Mouse (Mus musculus): ENCODE results near the gene Xbp1. TPM values are rescaled to one million over a fixed set of nuclear protein-coding genes. Genes with fewer than 3 reads are reported as not detected.

Gene Xbp1
- polyA plus RNA-seq, 1 experiment, result 62.4 TPM

GRCm38 (mm10) chr11:5526573-5527439 lies 6.3 kb downstream of the Xbp1 start:
- H3K36me3 ChIP-seq (ENCODE audit: control insufficient read depth, insufficient read depth), result peaks cover 89% of the 10 kb centered on the region
- TF ChIP-seq MAX (IDR thresholded peaks at IDR 0.05) (no peak), CTCF (IDR thresholded peaks at IDR 0.05; ENCODE audit: control insufficient read depth, insufficient read depth, insufficient read length) (no peak), FOSL1 (IDR thresholded peaks at IDR 0.05; ENCODE audit: insufficient read depth, low read length, poor library complexity, severe bottlenecking) (no peak), CEBPB (IDR thresholded peaks at IDR 0.05; ENCODE audit: low read depth) (no peak), MYOG (IDR thresholded peaks at IDR 0.05; ENCODE audit: control insufficient read depth, extremely low read depth, insufficient read length) (no peak), USF1 (IDR thresholded peaks at IDR 0.05; ENCODE audit: low read depth) (no peak), MYOD1 (IDR thresholded peaks at IDR 0.05; ENCODE audit: control insufficient read depth, insufficient read length, low read depth) (no peak)

GRCm38 (mm10) chr11:5527865-5528523 lies 7.5 kb downstream of the Xbp1 start:
- H3K79me3 ChIP-seq (ENCODE audit: low read depth), result peaks cover 9% of the 10 kb centered on the region
- H3ac ChIP-seq (ENCODE audit: control insufficient read depth, insufficient read length, low read depth), result no peak overlapping the region
- H3K79me2 ChIP-seq (ENCODE audit: control insufficient read depth, insufficient read depth), result peaks cover 21% of the 10 kb centered on the region
- peaks cover 92% of the 10 kb centered on the region for H3K36me3 ChIP-seq (ENCODE audit: control insufficient read depth, insufficient read depth)
- H3K4me3 ChIP-seq (ENCODE audit: insufficient read depth, poor library complexity, severe bottlenecking), result no peak overlapping the region
- no peaks in the 10 kb centered on the region for H3K27me3 ChIP-seq (ENCODE audit: control insufficient read depth, insufficient read depth, insufficient read length)
- TF ChIP-seq USF1 (IDR thresholded peaks at IDR 0.05; ENCODE audit: low read depth), result no peak
- peak; percentile 73 for TF ChIP-seq MYOD1 (IDR thresholded peaks at IDR 0.05; ENCODE audit: control insufficient read depth, insufficient read length, low read depth)

More at GRCm38 (mm10) chr11:5526573-5527439, 6.3 kb downstream of the Xbp1 start:
- Histone ChIP-seq H3K27me3 (ENCODE audit: control insufficient read depth, insufficient read depth, insufficient read length) (no peaks in the 10 kb centered on the region), H3K4me3 (ENCODE audit: insufficient read depth, poor library complexity, severe bottlenecking) (no peak overlapping the region), H3K79me2 (ENCODE audit: control insufficient read depth, insufficient read depth) (peaks cover 33% of the 10 kb centered on the region), H3ac (ENCODE audit: control insufficient read depth, insufficient read length, low read depth) (no peak overlapping the region), H3K79me3 (ENCODE audit: low read depth) (peaks cover 18% of the 10 kb centered on the region)

DNA sequence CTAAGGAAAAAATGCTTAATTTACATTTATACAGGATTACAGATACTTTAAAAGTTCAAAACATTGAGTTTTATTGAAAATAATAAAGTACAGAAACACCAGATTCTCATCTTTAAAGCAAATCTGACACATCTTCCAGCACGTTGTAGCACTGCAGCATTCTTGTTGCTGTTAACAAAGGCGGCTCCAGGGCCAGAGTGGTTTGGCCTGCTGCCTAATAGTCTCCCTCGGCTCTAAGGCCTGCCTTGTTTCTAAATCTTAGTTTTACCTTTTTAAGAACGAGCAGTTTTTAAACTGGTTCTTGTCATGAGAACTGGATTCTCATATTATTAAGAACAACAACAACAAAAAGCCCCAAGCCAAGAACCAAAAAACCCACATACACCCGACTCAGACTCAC lies 8.4 kb downstream of the Xbp1 start:
- no peak overlapping the region for H3K4me3 ChIP-seq (ENCODE audit: insufficient read depth, poor library complexity, severe bottlenecking)
- no peak overlapping the region for H3ac ChIP-seq (ENCODE audit: control insufficient read depth, insufficient read length, low read depth)
- H3K36me3 ChIP-seq (ENCODE audit: control insufficient read depth, insufficient read depth), result peaks cover 92% of the 10 kb centered on the region
- peaks cover 13% of the 10 kb centered on the region for H3K79me2 ChIP-seq (ENCODE audit: control insufficient read depth, insufficient read depth)
- no peaks in the 10 kb centered on the region for H3K27me3 ChIP-seq (ENCODE audit: control insufficient read depth, insufficient read depth, insufficient read length)
- TF ChIP-seq FOSL1 (IDR thresholded peaks at IDR 0.05; ENCODE audit: insufficient read depth, low read length, poor library complexity, severe bottlenecking), result no peak
- no peak for TF ChIP-seq MYOG (IDR thresholded peaks at IDR 0.05; ENCODE audit: control insufficient read depth, extremely low read depth, insufficient read length)
- TF ChIP-seq CEBPB (IDR thresholded peaks at IDR 0.05; ENCODE audit: low read depth), result no peak
- TF ChIP-seq CTCF (IDR thresholded peaks at IDR 0.05; ENCODE audit: control insufficient read depth, insufficient read depth, insufficient read length), result no peak
- TF ChIP-seq USF1 (IDR thresholded peaks at IDR 0.05; ENCODE audit: low read depth), result no peak
- no peak for TF ChIP-seq MYOD1 (IDR thresholded peaks at IDR 0.05; ENCODE audit: control insufficient read depth, insufficient read length, low read depth)
- no peak for TF ChIP-seq MAX (IDR thresholded peaks at IDR 0.05)
- peaks cover 2% of the 10 kb centered on the region for H3K79me3 ChIP-seq (ENCODE audit: low read depth)

DNA sequence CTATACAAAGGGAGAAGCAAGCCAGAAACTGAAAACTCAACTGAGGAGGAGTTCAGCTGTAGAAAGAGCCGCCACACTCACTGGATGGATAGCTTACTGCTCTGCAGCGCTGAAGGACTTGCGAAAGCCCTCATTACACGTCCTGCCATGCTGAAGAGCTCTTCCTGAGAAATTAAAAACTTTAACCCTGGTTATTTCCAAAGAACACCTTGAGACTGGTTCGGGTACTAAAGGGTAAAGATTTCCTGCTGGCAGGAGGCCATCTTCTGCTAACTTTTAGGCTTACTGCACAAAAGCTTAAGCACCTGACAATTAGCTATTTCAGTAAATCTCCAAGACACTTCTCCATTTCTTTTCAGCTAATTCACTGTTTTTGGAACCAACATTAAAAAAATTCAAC lies 9.7 kb downstream of the Xbp1 start:
- Histone ChIP-seq H3K36me3 (ENCODE audit: control insufficient read depth, insufficient read depth) (peaks cover 92% of the 10 kb centered on the region), H3K27me3 (ENCODE audit: control insufficient read depth, insufficient read depth, insufficient read length) (no peaks in the 10 kb centered on the region), H3K4me3 (ENCODE audit: insufficient read depth, poor library complexity, severe bottlenecking) (no peak overlapping the region), H3ac (ENCODE audit: control insufficient read depth, insufficient read length, low read depth) (no peak overlapping the region), H3K79me2 (ENCODE audit: control insufficient read depth, insufficient read depth) (no peaks in the 10 kb centered on the region), H3K79me3 (ENCODE audit: low read depth) (no peaks in the 10 kb centered on the region)
- no peak for TF ChIP-seq MYOD1 (IDR thresholded peaks at IDR 0.05; ENCODE audit: control insufficient read depth, insufficient read length, low read depth)
- no peak for TF ChIP-seq MYOG (IDR thresholded peaks at IDR 0.05; ENCODE audit: control insufficient read depth, extremely low read depth, insufficient read length)
- TF ChIP-seq CTCF (IDR thresholded peaks at IDR 0.05; ENCODE audit: control insufficient read depth, insufficient read depth, insufficient read length), result no peak

GRCm38 (mm10) chr11:5530717-5531116 lies 10.3 kb downstream of the Xbp1 start:
- no peak overlapping the region for H3K4me3 ChIP-seq (ENCODE audit: insufficient read depth, poor library complexity, severe bottlenecking)
- TF ChIP-seq MYOG (IDR thresholded peaks at IDR 0.05; ENCODE audit: control insufficient read depth, extremely low read depth, insufficient read length) (no peak), MAX (IDR thresholded peaks at IDR 0.05) (no peak), FOSL1 (IDR thresholded peaks at IDR 0.05; ENCODE audit: insufficient read depth, low read length, poor library complexity, severe bottlenecking) (no peak), CTCF (IDR thresholded peaks at IDR 0.05; ENCODE audit: control insufficient read depth, insufficient read depth, insufficient read length) (no peak), USF1 (IDR thresholded peaks at IDR 0.05; ENCODE audit: low read depth) (no peak), CEBPB (IDR thresholded peaks at IDR 0.05; ENCODE audit: low read depth) (no peak), MYOD1 (IDR thresholded peaks at IDR 0.05; ENCODE audit: control insufficient read depth, insufficient read length, low read depth) (no peak)
- H3K79me2 ChIP-seq (ENCODE audit: control insufficient read depth, insufficient read depth), result no peaks in the 10 kb centered on the region
- peaks cover 87% of the 10 kb centered on the region for H3K36me3 ChIP-seq (ENCODE audit: control insufficient read depth, insufficient read depth)
- no peaks in the 10 kb centered on the region for H3K27me3 ChIP-seq (ENCODE audit: control insufficient read depth, insufficient read depth, insufficient read length)
- no peaks in the 10 kb centered on the region for H3K79me3 ChIP-seq (ENCODE audit: low read depth)
- no peak overlapping the region for H3ac ChIP-seq (ENCODE audit: control insufficient read depth, insufficient read length, low read depth)
